Mouse (Mus musculus) A20 (cell line): ENCODE measurements around the gene Icmt.

Experiments
- DNase-seq: peaks from one replicate; pipeline ENCODE4 v3.0.0-alpha.2; 2011; ENCODE audit warnings: low read depth, low spot score

Gene Icmt

DNA sequence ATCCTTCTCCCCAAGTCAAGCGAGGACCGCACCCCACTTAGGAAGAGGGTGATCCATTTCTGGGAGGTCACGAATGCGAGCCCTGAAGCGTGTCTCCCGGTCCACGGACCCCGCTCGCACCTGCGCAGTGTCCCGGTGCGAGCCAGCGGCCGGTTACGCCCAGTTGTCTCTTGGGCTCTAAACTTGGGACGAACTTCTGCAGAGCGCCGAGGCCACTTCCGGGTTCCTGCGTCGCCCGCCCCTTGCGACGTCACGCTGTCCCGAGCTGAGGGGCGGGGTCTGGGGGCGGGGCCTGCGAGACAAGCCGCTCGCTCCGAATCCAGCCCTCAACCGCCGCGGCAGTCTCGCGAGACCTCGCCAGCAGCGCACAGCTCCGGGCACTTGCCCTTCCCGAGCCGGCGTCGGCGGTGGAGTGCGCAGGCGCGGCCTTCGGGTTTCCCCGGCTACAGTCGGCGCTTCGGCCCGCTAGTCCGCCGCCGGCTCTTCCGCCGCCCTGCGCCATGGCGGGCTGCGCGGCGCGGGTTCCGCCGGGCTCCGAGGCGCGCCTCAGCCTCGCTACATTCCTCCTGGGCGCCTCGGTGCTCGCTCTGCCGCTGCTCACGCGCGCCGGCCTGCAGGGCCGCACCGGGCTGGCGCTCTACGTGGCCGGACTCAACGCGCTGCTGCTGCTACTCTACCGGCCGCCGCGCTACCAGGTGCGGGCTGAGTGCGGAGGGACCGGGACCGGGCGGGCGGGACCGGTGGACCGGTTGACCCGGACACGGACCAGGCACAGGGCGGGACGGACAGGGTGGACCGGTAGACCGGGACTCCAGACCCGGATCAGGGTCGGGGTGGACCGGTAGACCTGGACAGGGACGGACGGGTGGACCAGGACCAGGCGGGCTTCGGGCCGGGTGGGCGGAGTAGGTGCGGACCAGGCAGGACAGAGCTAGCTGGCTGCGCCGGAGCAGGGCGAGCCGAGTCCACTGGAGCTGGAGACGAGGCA is at the start of gene Icmt:
Gene Icmt, plus strand, starts transcription at position 354 of the 988 bp plus-strand sequence.
- peak; percentile 99 for DNase-seq

DNA sequence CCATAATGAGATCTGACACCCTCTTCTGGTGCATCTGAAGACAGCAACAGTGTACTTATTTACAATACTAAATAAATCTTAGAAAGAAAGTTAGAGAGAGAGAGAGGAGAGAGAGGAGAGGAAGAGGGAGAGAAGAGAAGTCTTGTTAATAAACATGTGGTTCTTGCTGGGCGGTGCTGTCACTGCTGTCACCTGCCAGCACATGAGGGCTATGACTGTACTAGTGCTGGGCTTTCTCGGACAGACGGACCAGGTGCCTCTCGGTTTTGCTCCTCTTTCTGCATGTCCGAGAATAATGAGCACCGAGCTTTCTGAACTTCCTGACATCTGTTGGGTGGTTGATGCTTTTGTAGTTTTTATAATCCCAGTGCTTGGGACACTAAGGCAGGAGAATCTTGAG is 46.4 kb upstream of the Icmt start:
- no peak for DNase-seq

DNA sequence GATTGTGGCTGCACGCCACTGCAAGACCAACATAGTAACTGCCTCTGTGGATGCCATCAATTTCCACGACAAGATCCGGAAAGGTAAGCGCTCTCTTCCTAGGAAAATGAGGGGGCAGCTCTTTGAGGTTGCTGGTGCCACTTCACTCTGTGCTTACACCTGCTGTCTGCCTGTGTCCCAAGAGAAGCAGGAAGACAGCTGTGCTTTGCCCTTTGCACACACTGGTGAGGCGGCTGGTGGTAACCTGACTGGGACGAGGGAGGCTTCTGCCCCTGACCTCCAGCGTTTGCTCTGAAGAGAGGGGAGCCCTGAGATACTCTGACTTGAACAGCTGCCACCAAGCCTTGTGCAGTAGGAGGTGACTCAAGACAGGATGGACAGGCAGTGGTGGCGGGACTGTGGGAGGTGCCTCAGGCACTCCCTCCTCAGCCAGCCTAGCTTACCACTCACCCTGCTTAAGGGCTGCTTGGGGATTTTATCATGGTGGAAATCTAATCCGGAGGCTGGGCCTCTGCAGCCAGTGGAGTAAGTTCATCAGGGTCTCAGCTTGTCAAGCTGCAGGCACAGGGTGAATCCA is 43.8 kb upstream of the Icmt start:
- DNase-seq = no peak

DNA sequence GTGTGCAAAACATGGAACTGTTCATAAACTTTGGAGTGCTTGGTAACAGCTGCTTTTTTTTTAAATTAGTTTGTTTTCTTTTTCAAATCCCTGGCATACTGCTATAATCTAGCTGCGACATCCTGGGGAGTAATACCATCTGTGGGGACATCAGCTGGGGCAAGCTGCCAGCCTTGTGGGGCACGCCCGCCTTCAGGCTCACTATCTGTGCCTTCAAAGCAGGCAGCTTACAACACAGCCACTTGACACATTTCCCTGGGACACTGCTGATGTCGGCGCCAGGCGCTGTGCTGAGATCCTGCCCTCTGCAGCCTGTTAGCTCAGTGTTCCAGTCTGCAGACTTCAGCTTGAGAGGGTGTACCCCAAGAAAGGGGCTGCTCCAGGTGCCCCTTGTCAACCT is 40.0 kb upstream of the Icmt start:
- DNase-seq = no peak

DNA sequence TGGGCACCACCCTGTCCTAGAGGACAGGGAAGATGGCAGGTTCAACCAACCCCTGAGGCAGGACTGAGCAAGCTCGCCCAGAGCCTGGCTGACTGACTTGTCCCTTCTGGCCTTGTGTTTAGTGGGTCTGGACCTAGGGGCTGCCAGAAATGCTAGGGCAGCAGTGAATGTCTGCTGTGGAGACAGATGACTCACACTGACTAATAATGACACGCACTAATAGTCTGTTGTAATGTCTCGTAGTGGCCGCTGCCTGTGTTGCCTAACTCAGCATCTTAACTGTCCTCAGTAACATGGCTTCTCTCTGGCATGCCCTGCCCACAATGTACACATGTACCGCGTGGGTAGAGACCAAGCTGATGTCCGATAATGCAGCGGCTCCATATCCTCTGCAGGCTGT is 36.6 kb upstream of the Icmt start:
- no peak for DNase-seq

DNA sequence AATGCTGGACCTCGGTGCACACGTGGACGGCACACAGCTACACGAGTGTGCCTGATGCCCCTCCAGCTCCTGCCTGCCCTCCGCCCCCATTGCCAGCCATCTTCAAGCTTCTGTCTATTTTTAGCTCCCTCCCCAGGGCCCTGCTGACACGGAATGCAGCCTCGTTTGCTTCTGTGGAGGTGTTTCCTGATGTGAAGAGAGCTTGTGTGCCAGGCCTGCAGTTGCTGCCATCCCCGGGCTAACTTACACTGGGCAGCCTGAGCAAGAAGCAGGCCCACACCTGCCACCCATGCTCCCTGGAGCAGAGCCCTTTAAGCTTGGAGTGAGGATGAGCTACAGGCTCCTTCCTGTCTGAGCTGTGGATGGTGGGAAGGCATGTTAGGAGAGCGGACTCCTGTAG is 34.8 kb upstream of the Icmt start:
- no peak for DNase-seq

DNA sequence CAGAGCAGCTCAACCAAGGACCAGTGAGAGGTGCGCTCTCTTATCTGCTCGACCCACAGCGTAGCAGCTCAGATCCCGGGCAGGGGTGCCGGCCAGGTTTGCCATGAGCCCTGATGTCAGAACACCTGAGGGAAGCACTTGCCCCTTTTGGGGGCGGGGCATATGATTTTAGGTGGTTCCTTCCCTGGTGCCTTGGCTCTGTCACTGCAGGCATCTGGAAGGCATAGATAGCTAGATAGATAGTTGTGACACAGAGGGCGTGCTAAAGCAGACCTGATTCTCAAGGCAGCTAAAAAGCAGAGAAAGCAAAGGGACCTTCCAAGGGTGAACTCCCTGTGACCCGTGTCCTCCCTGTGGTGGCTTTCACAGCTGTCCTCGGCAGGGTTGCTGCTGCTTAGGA is 33.9 kb upstream of the Icmt start:
- DNase-seq = no peak

DNA sequence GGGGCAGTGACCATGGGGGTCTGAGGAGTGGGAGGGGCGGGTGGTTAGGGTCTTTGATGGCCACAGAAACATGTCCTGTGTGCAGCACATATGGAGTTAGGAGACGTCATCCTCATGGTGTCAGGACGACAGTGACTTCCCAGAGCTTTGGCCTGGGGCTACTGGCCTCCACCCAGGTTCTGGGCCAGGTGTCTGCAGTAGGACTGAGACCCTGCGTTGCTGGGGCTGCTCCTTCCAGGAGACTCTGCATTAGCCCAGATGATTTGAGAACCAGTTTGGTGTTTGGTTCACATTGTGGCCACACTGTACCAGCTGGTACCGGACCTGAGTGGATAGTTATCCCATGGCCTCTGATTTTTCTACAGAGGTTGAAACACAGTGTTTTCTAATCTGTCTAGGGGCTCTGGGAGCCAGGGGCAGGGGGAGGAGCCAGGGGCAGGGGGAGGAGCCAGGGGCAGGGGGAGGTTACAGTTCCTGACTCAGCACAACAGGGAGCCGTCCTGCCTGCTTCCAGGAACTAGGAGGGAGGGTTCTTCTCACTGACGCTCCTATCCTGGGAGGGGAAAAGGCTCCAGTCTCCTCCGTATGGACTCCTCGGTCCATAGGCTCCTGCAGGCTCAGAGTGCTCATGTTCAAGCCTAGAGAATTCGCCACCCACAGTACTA is 33.4 kb upstream of the Icmt start:
- no peak for DNase-seq

DNA sequence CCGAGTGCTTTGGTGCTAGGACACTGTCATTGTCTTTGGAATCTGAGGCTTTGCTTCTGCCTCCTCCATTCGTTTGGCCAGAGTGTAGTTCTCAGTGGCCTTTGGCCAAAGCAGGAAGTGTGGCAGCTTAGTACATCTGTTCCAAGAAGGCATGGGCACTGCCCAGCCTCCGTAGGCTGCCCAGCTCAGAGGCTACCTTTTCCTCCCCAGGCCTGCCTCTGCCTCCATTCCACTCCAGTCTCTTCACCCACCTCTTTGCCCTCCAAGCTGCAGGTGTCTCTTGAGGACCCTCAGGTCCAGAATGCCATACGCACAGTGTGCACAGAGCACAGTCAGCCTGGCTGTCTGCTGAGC is 32.9 kb upstream of the Icmt start:
- no peak for DNase-seq

DNA sequence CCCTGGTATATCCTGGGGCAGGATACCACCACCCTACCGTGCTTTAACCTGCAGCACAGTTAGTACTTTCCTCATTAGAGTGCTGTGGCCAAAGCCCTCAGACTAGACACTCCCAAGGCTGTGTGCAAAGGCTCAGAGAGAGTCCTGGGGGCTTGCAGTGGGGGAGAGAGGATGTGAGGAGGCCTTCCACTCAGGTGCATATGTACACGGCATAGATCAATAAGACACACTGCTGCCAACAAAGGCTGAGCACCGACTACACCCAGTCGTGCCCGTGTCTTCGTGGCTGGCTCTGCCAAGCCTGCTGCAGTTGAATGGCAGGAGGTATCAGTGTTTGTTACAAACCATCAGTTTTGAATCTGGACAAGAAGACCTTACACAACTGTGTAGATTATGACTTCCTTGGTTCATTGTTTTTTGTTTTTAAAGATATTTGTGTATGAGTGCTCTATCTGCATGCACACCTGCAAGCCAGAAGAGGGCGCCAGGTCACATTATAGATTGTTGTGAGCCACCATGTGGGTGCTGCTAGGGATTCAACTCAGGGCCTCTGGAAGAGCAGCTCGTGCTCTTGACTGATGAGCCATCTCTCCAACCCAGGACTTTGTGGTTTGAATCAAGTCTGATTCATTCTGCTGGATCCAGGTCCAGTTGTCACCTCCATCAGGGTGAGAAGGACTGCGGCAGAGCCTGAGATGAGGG is 32.0 kb upstream of the Icmt start:
- peak; percentile 31 for DNase-seq

DNA sequence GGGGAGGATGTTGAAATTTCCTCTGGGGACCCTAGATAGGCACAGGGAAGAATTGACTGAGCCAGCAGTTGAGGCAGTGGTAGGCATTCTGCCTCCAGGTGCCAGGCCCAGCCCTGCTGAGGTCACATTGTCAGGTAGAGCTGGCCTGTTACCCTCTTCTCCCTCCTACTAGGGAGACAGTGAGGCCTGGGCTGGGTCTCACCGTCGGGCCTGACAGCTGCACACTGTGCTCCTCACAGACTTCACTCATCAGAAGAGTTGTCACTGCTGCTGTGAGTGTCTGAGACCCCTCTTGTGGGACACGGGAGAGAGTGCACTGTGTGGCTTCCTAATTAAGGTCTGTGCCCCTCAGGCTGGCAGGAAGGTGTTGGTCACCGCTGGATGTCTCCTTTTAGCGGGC is 31.2 kb upstream of the Icmt start:
- no peak for DNase-seq

DNA sequence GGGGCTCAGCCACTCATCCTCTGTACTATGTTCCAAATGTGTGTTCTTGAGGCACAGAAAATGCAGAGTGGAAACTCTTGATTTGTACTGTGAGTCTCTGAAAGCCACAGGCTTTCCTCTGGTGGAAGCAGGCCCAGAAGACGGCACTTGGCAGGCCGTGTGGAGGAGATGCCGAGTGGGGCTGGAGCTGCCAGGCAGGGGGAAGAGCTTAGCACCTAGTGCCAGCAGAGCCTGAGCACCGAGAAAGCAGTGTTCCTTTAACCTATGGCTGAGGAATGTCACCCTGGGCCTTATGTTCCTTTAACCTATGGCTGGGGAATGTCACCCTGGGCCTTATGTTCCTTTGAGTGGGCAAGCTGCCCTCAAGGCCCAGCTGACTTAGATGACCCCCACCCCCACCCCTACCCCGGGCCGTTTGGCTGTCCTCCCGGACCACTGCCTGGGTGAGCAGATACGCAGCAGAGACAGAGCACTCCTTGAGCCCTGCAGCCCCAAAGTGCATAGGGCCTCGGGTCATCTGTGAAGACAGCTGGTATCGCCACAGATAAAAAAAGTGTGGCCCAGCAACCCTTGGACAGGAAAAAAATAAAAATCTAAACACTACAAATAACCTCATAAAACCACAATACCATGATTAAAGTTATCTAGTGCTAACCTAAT is 30.7 kb upstream of the Icmt start:
- no peak for DNase-seq

DNA sequence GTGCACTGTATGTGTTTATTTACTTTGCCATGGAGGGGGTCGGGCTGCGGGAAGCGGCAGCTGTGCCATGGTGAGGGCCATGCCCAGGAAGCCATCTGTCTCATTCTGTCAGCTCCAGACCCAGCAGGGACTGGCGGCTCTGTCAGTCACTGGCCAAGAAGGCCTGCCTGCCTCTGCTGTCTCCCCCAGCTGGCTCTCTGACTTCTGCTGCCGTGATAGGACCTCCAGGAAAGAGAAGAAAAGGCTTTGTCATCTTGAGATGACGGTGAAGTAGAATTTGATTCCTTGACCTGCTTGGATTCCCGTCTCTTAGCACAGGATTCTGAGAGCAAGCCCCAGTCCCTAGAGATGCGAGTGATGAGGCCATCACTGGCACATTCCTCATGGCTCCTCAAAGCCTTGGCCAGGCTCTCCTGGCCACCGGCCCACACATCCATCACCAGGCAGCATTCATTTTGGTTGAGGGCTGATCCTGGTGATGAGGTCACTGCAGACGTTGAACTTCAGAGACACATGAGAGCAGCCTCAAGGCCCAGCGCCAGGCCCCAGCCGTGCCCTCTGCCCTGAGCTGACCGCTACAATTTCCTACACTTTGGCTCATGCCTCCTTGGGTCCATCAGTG is 29.2 kb upstream of the Icmt start:
- DNase-seq = no peak

DNA sequence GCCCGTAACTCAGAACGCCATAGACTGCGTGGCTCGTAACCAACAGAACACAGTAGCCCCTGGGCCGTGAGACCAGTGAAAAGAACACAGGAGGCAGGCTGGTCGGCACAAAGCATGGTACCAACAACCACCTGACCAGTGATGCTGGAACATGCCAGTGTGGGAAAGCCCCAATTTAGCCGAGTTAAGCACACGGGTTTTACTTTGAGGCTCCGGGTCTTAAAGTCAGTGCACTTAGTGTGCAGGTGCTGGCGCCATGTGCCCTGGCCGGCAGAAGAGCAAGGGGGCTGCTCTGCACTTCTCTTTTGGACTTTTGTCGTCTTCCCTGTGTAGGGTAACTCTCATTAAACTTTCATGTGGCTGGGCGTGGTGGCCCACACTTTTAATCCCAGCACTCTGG is 27.1 kb upstream of the Icmt start:
- DNase-seq = no peak

DNA sequence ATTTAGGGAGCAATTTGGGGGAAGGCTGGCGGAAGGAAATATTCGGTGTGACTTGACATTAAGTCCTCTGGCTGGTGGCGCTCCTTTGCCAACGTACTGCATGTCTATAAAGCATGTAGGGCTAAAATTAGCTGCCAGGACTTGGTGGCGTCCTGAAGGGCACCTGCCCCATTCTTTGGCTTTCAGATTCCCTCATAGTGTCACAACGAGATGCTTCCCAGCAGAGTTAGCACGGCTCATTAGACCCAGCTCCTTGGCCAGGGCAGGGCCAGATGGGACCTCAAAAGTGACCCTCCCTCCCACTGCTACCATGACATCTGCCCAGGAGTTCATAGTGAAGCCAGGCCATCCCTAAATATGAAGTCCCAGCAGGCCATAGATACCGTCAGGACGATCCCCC is 26.4 kb upstream of the Icmt start:
- DNase-seq = no peak

DNA sequence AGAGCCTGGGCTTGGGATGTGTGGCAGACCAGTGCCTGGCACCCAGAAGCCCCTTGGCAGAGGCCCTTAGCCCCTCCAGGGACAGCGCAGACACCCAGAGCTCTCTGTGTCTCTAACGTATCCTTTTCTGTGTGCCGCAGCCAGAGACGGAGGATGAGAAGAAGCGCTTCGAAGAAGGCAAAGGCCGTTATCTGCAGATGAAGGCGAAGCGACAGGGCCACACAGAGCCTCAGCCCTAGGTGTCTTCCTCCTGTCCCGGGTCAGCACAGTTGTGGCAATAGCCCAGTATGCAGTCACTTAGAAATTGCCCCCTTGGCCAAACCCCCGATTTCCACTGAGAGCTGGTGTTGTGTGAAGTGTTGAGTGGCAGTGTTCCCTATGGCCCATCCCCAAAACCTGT is 25.7 kb upstream of the Icmt start:
- DNase-seq = no peak

DNA sequence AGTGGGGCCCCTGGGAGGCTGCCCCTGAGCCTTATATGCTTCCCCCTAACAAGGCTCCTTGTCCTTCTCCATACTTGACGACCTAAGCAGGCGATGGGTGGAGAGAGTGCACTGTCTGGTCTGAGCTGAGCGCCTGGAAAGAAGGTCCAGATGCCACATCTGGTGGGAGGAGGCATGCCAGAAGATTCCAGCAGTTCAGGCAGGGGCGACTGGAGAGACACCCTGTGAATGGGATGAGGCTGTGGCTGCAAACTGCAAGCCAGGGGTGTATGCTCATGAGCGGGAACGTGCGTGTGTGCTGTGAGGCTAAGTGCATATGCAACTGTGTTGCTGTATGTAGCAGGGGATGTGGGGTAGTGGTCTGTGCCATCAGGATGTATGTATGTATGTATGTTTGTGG is 25.0 kb upstream of the Icmt start:
- DNase-seq = no peak

DNA sequence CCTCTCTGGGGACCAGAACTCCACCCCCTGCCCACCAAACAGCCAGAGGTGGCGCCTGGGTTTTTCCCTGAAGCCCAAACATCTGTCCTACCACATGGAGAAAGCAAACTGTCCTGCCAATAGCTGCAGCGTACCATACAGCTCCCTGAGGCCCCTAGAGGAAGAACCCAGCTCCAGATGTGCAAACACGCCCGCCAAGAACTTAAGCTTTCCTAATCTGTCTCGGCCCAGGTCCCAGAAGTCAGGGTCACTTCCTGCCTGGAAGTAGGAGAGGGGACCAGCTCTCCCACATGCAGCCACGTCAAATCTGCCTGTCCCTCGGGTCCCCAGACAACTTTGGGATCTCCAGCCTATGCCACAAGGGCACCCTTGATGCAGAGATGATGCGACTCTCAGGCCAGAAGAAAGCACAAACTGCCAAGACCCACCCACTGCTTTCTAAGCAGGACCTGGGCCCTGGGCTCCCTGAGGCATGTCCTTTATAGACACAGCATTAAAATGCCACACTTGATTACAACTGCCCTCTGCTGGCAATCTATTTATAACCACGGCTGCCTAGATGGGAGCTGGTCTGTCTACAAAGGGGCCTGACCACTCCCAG is 24.5 kb upstream of the Icmt start:
- DNase-seq = no peak

DNA sequence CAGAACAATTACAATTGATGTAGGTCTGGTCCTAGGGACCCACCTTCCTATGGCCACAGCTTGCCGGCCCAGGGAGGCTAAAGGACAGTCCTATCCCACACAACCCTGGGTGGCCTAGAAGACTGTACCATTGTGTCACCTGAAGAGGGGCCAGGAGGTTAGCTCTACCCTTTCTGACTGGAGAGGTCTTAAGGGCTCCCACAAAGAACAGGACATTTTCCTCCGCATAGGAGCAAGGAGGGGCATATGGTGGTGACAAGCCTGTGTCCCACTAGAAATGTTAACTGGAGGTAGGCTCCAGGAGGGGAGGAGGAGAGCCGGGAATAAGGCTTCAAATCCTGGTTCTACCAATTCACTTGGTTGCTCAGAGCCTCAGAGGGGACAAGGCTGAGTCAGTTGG is 23.8 kb upstream of the Icmt start:
- no peak for DNase-seq

DNA sequence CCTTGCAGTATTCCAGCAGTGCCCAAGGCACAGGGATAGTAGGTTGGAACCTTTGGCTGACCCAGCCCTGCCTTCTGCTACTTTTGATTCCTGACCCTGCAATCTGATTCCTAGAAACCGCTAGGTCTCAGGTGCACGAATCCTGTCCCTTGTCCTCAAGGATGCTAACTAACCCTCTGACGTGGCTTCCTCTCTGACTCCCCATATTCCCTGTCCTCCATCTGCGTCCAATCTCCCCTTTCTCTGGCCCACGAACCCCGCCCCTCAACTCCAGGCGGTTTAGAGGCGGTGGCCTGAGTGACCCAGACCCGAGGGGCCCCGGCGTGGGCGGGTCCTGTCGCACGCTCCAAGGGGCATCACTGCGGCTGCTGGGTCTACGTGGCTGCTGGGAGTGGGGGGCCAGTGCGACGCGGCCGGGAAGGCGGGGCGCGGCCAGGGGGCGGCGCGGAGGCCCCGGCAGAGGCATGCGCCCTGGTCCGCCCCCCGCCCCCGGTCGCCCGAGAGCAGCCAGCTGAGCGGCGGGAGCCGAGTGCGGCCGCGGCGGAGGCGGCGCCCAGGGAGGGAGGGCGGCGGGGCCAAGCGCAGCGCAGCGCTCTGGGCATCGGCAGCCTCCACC is 23.3 kb upstream of the Icmt start, which contains the start of gene Gpr153:
Gene Gpr153, plus strand, starts transcription at position 612 of the 616 bp plus-strand sequence.
- no peak for DNase-seq
